Mouse (Mus musculus): ENCODE data around the gene Lemd2.
A peak's percentile ranks its signal among the peaks of the same experiment; 100 is the strongest.

GRCm38 (mm10) chr17:27181666-27182065, 22.6 kb downstream of the Lemd2 start:
- no peak for TF ChIP-seq POLR2A (IDR thresholded peaks at IDR 0.05; ENCODE audit: insufficient read depth, low read length)
- peak; percentile 2 for TF ChIP-seq CTCF (IDR thresholded peaks at IDR 0.05; ENCODE audit: low read depth, low read length)

Data from ES-Bruce4 (cell line).